Mouse (Mus musculus): Measurements from ENCODE around the gene Bmp2k.

The Bmp2k gene

DNA sequence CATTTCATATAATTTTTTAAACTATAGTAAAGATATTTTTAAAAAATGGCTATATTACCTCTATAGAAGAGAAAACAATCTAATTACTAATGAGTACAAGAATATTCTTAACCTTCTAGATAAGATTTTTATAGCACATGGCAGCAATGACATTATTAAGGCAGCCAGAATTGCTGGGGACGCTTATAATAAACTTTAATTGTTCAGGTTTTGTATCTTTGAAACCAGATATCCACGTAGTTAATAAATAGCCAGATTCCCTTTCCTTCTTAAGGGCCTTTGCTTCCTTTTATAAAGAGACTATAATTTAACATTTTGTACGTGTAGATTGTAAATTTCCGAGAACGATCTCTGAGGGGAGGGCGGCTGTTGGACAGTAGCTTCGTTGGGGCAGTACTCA lies 47.8 kb downstream of the Bmp2k start:
- ATAC-seq (ENCODE audit: insufficient number of reproducible peaks, low FRiP score, low TSS enrichment) = no peak

DNA sequence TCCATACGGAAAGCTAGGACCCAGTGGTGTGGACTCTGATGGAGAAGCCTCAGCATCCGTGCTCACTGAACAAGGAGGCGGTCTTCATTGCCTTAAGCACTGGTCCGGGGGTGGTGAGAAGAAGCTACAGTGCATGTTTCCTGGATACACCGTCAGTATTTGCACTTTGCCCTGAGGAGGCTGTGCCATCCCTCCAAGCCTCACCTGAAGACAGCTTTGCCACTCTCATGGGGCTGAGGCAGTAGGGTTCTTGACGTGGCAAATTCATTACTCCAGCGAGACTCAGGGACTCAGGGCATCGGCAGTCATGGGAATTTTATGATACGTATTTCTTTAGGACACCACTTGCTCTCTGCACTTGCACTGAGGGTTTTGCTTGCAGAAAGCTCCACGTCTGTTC lies 49.2 kb downstream of the Bmp2k start:
- ATAC-seq (ENCODE audit: insufficient number of reproducible peaks, low FRiP score, low TSS enrichment) = no peak

DNA sequence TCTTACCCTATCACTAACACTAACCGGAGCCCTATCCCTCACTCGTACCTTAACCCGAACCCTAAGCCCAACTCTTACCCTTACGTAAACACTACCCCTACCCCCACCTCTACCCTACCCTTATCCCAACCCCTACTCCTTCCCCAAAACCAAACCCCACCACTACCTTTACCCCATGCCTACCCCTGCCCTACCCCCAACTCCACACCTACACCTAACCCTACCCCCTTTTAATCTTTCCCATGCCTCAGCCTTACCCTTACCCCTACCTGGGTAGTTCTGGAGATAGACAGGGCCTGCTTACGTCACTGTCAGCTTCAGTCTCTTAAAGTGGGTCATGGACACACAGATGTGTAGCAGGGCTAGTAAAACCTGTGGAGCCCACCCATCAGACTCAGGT lies 51.4 kb downstream of the Bmp2k start:
- no peak for ATAC-seq (ENCODE audit: insufficient number of reproducible peaks, low FRiP score, low TSS enrichment)

DNA sequence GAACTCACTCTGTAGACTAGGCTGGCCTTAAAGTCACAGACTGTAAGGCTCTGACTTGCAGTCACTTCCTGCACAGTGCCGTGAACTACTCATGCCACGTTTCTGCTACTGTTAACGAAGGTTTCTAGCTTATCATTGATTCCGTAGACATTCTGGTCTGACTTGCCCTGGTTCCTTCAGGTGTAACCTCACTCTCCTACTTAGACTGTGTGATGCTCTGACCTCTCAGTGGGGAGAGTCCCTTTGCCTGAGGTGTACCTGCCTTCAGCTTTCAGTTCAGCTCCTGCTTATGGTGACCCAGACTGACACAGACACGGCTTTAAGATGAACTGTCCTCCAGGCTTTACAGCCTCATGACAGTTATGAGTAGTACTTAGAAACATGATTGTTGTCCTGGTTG lies 56.7 kb downstream of the Bmp2k start:
- no peak for ATAC-seq (ENCODE audit: insufficient number of reproducible peaks, low FRiP score, low TSS enrichment)

DNA sequence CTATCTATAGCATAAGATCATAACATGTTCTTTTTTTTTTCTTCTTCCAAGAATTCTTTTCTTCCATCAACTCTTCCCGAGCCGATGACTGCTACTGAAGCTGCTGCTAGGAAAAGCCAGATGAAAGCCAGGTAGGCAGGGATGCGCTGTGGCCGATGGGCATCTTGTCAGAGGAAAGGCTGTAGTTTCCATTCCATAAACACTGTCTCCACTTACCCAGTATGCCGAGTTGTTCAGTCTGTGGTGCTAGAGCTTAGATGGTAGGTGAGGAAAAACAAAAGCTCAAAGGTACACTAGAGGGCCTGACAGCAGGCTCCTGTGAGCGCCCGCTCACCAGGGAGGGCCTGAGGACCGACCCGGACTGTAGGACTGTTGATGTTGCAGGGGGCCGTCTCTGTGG lies 57.3 kb downstream of the Bmp2k start:
- ATAC-seq (ENCODE audit: insufficient number of reproducible peaks, low FRiP score, low TSS enrichment) = no peak

DNA sequence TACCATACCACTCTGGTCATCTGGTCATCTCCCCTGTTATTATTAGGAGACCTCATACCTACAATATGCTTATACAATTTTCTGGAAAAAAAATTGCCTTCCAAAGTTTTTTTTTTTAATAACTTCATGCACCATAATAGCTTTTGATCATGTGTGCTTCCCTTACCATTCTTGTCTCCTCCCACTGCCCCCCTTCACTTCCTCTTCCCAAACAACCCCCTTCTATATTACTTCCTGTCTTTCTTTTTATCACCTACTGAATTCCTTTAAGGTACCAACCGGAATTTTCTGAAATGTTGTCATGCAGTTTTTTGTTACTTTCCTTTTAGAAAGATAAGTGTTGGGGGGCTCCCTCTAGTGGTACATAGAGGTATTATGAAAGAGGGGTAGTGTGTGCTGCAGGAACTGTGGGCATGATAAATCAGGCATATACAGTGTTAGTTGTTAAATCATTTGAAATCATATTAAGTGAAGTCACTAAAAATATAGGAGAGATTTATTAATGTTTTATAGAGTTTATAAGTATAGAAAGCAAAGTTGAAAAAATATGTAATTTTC lies 58.1 kb downstream of the Bmp2k start:
- ATAC-seq (ENCODE audit: insufficient number of reproducible peaks, low FRiP score, low TSS enrichment) = no peak

DNA sequence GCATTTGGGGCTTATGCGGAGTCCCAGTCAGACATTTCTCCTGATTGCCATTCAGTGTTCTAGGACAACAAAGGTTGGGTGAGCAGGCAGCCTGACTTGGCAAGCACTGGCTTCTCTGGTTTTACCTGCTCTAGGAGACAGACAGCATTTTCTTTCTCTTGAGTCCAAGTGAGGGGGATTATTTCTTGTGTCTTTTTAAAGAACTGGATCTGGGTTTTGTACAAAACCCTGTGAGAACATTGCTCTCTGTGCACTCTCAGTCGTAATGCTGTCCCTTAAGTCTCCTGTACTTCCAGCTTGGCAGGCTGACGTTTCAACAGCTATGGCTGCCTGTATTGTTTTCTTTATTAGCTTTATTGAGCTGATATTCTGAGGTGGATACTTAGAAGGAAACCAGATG lies 58.9 kb downstream of the Bmp2k start:
- ATAC-seq (ENCODE audit: insufficient number of reproducible peaks, low FRiP score, low TSS enrichment) = no peak

DNA sequence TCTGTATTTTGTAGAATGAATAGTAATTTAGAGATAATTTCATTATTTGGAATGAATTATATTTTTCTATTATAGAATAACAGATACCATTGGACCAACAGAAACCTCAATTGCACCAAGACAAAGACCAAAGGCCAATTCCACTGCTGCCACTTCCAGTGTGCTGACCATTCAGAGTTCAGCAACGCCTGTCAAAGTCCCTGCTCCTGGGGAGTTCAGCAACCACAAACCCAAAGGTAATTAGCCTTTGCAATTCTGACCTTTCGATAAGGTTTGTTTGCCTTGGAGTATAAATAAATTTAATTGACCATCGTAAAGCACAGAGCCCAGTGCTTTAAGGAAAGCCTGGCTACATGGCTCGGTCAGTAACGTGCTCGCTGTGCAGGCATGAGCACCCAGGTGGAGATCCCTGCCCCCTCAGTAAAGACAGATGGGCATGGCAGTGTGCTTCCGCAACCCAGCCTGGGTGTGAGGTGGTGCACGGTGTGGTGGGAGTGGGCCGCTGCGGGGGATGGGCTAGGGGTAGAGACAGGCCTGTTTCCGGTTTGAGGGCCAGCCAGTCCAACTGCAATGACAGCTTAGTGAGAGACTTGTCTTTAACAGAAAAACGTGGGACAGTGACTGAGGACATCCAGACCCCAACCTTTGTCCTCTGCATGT lies 59.4 kb downstream of the Bmp2k start:
- no peak for ATAC-seq (ENCODE audit: insufficient number of reproducible peaks, low FRiP score, low TSS enrichment)

DNA sequence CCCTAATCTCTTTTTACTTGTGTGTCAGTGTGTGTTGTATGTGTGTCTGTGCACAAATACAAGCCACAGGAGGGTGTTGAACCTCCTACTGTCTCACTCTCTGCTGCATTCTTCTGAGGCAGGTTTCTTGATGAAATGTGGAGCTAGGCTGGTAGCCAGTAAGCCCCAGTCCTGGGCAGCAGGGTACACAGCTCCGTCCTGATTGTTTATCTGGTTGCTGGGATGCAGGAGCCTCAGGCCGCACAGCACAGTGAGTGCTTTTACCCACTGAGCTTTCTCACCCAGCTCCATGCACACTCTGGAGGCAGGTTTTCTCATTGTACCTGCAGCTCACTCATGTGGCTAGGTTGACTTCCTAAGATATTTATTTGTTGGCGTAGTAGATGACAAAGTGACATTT lies 63.4 kb downstream of the Bmp2k start:
- no peak for ATAC-seq (ENCODE audit: insufficient number of reproducible peaks, low FRiP score, low TSS enrichment)

DNA sequence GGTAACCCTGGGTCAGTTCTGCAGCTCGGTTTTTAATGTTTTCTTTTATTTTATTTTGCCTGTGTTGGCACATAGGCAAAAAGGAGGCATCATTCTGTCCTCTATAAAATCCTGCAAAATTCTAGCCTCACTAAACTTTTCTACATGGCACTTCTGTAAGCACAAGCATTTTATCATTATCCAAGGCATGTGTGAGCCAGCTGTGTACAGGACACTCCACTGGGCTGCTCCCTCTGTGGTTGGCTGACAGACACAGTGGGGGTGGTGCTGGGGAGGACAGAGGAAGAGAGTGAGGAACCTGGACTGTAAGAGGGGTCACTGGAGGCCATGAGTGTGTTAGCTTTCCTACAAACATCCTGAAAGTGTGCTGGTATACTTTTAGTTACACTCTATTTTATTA lies 64.6 kb downstream of the Bmp2k start:
- ATAC-seq (ENCODE audit: insufficient number of reproducible peaks, low FRiP score, low TSS enrichment) = no peak

DNA sequence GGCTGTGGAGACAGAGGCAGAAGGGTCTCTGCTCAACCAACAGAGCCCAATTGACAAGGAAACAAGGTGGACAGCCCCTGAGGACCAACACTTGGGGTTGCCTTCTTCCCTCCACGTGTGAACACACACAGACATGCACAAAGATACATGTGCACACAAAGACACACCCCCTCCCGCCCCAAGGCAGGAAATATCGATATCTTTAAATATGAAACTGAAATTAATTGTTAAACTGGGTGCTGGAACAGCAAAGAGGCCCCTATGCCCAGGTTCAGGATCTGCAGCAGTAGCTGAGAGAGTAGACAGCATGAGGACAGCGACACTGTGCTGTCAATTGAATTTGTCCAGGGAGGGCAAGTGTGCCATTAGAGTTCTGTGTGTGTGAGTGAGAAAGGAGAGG lies 68.3 kb downstream of the Bmp2k start:
- ATAC-seq (ENCODE audit: insufficient number of reproducible peaks, low FRiP score, low TSS enrichment) = no peak

DNA sequence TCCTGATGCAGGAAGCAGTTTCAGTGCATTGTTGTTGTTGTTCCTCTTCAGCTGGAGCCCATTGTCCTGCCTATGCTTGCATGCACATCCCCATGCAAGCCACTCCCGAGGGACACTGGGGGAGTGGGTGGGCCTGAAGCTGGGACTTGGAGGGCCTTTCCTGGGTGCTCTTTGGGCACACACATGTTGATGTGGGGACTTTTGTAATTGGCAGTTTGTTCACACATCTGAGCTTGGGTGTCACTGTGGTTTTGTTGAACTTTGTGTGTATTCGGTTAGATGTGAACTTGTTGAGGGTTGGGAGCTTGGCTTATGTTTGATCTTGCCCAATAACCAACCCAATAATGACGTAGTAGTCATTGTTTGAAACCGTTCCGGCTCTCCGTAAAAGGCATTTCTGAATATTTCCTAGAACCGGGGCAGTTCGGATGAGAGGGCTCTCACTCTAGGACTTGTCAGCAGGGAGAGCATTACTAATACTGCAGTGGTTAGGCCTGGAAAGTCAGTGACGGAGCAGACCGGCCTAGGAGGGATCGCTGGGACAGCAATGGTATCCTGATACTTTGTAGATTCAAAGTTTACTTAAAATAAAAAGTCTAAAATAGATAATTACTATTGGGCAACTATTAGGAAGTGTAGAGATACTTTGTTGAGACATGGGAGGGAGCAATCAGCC lies 78.1 kb downstream of the Bmp2k start:
- ATAC-seq (ENCODE audit: insufficient number of reproducible peaks, low FRiP score, low TSS enrichment) = no peak

DNA sequence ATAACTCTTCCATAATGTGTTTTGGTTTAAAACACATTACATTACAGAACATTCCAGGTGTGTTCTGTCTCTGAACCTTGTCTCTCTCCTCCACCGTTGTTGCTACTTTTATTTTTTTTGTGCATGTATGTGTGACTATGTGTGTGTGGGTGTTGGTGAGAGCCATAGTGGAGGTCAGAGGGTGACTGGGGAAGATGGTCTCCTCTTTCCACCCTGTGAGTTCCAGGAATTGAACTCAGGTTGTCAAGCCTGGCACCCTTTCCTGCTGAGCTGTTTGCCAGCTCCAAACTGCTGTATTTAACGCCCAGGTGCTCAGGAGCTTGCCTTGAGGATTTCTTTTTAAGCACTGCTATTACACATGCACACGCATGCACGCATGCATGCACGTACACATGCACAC lies 78.7 kb downstream of the Bmp2k start:
- ATAC-seq (ENCODE audit: insufficient number of reproducible peaks, low FRiP score, low TSS enrichment) = no peak

DNA sequence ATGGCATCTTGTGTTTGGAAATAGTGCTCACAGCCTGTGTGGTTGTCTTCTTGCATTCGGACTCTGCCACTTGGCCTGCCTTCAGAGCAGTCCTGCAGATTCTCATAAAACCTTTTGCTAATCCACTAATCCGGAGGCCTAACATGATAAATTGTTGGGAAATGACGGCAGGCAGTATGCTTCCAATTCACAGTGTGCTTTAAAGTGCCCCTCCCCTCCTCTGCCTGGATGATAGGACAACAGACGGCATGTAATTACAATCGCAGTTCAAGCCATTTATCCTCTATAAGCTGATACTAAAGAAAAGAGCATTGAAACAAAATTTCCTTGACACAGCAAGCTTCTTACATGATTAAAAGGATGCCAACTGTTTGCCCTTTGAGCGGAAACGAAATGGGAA lies 80.2 kb downstream of the Bmp2k start:
- no peak for ATAC-seq (ENCODE audit: insufficient number of reproducible peaks, low FRiP score, low TSS enrichment)

DNA sequence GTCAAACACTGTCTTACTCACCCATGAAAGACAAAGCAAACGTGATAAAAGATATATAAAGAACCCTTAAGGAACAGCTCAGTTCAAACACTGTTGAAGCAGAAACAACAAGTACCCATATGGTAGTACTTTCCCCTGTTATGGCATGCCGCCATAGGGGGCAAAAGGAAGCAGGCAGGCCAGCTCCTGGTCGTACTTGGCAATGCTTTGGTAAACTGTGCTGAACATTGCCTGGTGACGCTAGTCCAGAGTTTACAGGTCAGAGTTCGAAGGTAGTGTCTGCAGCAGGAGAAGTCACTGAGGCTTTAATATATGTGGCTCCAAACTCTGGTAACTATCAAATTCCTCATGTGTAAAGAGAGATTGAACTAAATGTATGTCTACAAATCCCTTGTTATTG lies 81.2 kb downstream of the Bmp2k start:
- ATAC-seq (ENCODE audit: insufficient number of reproducible peaks, low FRiP score, low TSS enrichment) = no peak

DNA sequence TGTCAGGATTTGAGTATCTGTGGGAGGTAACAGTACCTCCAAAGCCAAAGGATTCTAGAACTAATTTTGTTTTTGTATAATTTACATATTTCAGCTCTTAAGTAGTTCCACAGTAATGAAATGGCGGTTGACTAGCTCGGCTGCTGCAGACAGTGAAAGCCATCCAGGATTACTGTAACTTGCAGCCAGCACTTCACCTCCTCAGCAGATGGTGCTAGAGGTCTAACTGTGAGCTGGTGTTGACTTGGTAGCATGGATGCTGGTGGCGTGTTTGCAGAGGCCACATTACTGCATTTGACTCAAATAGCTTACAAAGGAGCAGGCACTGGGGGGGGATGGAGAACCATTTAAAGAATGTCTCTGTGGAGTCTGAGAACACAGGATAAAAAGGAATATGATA lies 84.0 kb downstream of the Bmp2k start:
- peak; percentile 56; the same call in 1 of the 2 replicates for ATAC-seq (ENCODE audit: insufficient number of reproducible peaks, low FRiP score, low TSS enrichment)

DNA sequence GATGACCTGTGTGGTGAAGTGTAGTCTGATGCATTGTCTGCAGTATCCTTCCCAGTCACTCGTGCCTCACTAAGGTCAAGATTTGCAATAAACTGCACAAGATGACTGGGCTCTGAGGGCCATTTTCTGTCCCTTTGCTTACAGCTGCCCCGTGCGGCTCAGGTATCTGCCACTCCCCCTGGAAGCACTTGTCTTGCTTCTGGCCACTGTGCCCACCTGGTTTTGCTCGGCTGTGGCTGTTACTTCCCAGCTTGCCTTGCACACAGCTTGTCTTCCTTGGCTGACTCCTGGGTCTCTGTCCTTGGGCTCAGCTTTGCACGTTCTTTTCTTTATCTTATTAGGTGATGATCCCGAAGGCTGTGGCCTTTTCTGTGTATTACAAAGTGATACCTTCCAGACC lies 86.2 kb downstream of the Bmp2k start:
- no peak for ATAC-seq (ENCODE audit: insufficient number of reproducible peaks, low FRiP score, low TSS enrichment)

DNA sequence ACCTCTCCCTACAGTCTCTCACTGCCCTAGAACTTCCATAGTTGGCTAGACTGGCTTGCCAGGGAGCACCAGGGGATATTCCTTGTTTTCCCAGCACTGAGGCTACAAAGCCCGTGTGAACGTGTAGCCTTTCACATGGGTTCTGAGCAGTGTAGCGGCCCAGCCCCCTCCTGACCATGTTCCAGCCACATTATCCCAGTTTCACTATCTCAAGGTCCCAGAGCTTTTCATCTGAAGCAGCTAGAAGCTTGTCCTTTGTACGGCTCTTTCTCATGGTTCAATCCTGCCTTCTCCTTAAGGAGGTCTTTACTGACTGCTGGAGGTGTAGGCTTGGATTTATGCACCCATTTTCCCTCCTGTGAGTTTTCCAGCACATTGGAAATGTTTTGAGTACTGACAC lies 87.1 kb downstream of the Bmp2k start:
- ATAC-seq (ENCODE audit: insufficient number of reproducible peaks, low FRiP score, low TSS enrichment) = no peak

DNA sequence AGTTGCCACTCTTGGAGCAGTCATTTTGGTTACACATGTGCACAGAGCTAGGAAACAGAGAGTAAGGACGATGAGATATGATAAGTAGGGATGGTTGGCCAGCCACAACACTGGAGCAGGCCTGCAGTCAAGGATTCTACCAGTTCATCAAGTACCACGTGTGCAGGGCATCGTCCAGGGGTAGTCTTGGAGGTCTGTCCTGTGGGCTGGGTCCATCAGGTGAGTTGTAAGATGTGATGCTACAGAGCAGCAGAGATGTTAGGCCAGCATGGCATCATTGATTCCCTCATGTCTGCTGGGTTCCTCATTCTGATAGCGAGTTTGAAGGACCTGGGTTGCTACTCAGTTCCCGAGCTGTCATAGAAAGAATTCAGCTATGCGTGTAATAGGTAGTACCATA lies 87.6 kb downstream of the Bmp2k start:
- ATAC-seq (ENCODE audit: insufficient number of reproducible peaks, low FRiP score, low TSS enrichment) = no peak

DNA sequence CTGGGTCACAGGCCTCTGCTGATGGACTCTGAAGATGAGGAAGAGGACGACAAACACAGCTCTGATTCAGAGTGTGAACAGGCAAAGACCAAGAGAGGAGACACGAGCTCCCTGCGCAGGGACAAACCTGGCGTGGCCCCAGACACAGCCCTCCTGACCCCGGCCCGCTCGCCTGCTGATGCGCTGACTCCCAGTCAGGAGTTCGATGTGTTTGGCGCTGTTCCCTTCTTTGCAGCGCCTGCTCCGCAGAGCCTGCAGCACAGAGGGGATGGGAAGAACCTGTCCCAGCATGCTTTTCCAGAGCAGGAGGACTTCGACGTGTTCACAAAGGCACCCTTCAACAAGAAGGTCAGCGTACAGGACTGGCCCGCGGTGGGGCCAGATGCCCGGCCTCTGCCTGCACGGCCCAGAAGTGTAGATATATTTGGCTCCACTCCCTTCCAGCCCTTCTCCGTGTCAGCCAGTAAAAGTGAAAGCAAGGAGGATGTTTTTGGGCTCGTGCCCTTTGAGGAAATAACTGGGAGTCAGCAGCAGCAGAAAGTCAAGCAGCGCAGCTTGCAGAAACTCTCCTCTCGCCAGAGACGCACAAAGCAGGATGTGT lies 89.6 kb downstream of the Bmp2k start:
- ATAC-seq (ENCODE audit: insufficient number of reproducible peaks, low FRiP score, low TSS enrichment) = no peak

DNA sequence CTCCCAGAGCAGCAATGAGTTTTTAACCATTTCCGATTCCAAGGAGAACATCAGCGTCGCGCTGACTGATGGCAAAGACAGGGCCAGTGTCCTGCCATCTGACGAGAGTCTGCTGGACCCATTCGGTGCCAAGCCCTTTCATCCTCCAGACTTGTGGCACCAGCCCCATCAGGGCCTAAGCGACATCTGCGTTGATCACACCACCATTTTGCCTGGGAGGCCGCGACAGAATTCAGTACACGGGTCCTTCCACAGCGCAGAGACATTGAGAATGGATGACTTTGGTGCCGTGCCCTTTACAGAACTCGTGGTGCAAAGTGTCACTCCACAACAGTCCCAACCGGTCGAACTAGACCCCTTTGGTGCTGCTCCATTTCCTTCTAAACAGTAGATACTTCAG lies 90.3 kb downstream of the Bmp2k start:
- ATAC-seq (ENCODE audit: insufficient number of reproducible peaks, low FRiP score, low TSS enrichment) = no peak

DNA sequence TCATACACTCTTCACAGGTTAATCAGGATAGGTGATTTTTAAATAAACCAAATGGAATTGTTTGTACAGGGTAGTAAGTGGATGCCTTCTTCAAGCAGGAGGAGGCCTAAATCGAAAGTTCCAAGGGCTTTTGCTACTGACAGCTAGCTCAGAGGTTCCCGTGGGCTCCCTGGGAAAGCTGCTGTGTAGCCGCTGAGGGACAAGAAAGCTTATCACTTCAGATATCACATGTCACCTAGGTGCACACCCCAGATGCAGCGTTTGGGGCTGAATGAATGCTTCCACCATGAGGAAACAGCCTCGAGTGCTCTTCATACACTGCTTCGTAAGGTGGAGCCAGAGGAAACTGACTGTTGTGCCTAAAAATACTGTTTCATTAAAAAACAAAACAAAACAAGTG lies 90.7 kb downstream of the Bmp2k start:
- no peak for ATAC-seq (ENCODE audit: insufficient number of reproducible peaks, low FRiP score, low TSS enrichment)
